Mouse (Mus musculus): ENCODE data around the gene Shisa6. TPM values are rescaled to one million over a fixed set of nuclear protein-coding genes. Genes with fewer than 3 reads are reported as not detected.

Shisa6 gene
- total RNA-seq, 1 experiment from 2014 or later, result not detected

DNA sequence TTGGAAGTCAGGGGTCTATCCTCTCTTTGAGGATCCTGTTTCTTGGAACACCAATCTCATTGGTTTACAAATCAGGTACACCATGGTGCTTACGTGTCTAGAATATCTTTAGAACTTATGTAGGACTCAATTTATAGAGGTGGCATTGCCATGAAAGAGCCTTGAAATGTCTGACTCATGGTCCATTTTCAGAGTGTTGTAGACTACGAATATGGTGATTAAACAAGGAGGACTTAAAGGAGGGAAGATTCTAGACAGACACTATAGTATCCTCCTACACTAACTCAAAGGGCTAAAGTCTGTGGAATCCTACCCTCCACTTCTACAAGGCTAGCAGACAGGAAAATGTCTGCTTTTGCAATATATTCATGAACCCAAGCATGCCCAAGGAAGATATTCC, 265.6 kb downstream of the Shisa6 start:
- ATAC-seq (replicated peaks; ENCODE audit: low read depth, poor library complexity, severe bottlenecking), result no peak

DNA sequence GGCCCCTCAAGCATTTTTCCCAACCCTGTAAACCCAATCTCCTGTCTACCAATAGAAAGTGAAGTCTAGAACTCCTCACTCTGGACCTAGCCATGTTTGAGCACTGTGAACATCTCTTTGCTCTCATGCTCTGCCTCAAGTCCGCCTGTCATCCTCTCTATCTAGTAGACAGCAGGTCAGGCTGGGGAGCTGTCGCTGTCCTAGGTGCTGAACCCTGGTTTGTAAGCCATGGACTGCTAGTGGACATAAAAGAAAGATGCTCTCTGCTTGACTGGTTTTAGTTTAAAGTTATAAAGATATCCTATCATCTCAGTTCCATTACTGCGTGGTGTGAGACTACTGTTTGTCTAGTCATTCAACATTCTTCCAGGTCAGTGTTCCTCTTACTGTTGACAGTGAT, 266.9 kb downstream of the Shisa6 start:
- ATAC-seq (replicated peaks; ENCODE audit: low read depth, poor library complexity, severe bottlenecking), result no peak

DNA sequence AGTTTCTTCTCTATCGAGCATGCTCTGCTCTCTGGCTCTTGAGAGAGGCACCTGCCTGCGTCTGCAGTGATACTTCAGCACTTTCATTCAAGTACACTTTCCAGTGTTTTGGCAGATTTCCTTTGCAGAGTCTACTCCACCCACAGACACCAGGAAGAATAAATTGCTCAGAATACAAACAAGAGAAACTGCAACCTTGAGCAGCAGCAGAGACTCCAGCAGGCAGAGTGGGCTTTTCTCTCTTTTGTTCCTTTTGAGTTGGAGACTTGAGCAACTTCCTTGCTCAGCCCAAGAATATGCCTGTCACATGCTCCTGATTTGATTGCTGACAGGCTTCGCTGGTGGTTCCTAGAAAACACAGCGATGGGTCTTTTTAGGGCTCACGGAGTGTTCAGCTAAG, 278.6 kb downstream of the Shisa6 start:
- ATAC-seq (replicated peaks; ENCODE audit: low read depth, poor library complexity, severe bottlenecking), result no peak

DNA sequence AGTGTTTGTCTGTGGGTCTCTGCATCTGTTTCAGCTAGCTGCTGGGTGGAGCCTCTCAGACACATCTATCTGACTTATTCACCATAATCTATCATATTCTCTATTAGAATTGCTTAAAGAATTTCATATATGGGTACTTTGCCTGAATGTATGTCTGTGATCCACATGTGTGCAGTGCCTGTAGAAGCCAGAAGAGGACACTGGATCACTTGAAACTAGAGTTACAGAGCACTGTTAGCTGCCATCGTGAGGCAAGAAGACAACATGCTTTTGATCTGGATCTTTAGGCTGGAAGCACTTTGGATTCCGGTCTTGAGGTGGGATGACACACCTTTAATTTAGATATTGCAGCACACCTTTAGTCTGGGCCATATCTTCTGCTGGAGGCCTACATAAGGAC, 289.2 kb downstream of the Shisa6 start:
- no peak for ATAC-seq (replicated peaks; ENCODE audit: low read depth, poor library complexity, severe bottlenecking)

DNA sequence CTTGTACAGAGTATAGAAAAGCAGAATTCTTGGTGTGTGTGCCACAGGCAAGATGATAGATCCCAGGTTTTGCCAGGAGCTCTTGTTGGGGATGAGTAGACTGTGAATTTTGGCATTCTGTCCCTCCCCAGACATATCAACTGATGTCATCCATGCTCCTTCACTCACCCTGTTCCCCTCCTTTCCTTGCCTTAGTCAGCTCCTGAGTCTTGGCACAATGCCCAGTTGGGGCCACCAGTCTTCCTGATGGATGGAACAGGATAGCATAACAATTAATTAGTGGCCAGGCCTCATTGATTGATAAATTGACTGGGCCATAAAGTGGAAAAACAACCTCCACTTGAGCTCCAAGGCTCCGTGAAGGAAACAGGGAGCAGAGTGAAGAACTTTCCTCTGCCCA, 292.9 kb downstream of the Shisa6 start:
- no peak for ATAC-seq (replicated peaks; ENCODE audit: low read depth, poor library complexity, severe bottlenecking)

DNA sequence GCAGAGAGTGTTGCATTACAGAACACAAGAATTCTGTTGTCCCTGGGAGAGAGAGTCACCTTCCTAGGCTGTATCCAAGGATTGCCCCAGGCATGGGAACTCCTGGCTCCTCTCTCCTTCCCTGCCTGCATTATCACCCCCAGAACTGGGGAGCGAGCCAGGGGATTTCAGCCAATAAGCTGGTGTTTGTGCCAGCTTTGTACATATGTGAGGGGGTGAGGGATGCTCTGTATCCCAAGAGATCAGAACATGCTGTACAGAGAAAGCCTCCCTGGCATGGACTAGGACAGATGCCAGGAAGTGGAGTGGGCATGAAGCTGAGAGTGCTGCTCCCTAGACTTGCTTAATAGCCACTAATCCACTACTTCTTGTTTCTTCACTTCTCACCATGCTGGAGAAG, 303.6 kb downstream of the Shisa6 start:
- ATAC-seq (replicated peaks; ENCODE audit: low read depth, poor library complexity, severe bottlenecking), result no peak

DNA sequence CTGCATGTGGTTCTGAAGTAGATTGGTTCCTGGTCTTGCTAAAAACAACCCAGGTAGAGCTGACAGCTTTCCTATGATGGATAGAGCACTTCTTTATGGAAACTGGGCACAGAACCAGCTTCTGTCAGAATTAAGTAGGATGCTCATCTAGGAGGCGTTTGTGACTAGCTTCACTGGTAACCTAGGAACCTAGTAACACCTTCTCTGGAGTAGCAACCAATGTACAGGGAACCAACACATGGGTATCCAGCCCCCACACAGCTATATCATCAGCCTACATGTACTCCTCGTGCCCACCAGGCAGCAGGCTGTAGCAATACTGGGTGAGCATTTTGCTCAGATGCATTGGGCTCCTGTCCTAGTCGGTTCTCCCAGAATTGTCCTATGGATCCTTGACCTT, 307.3 kb downstream of the Shisa6 start:
- no peak for ATAC-seq (replicated peaks; ENCODE audit: low read depth, poor library complexity, severe bottlenecking)

DNA sequence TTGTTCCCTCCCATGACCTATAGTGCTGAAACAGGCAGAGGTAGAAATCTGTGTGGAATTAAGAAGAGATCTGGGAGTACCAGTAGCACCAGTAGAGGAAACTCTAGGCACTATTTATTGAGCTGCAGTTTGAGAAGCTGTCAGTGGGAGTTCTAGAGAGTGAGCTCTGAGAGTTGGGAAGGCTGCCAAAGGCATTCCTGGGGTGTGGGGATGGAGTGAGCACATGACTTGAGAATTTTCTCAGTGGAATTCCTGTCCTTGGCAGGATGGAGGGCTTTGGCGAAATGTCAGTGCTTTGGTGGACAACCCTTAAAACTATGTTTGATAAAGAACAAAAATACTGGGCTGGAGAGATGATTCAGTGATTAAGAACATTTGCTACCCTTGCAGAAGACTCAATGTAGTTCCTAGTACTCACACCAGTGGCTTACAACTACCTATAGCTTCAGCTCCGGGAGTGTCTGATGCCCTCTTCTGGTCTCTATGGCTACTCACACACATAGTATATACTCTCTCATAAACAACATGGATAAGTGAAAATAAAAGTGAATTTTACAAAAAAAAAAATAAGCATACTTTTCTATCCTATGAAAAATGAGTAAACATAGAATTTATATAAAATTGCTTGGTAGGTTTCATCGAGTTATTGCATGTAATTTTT, 337.0 kb downstream of the Shisa6 start:
- ATAC-seq (replicated peaks; ENCODE audit: low read depth, poor library complexity, severe bottlenecking), result no peak

DNA sequence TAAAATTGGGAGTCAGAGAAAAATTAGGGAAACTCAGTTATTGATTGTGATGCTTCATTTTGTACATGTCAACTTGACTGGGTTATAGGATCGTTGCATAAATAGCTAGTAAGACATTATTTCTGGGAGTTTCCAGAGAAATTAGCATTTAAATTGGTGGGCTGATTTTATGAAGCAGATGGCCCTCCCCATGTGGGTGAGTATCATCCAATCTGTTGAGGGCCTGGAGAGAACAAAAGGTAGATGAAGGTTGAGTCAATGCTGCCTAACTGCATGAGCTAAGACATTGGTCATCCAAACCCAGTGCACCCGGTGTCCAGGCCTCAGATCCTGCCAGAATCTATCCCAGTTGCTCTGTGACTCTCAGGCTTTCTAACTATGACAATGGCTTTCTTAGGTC, 337.6 kb downstream of the Shisa6 start:
- no peak for ATAC-seq (replicated peaks; ENCODE audit: low read depth, poor library complexity, severe bottlenecking)

DNA sequence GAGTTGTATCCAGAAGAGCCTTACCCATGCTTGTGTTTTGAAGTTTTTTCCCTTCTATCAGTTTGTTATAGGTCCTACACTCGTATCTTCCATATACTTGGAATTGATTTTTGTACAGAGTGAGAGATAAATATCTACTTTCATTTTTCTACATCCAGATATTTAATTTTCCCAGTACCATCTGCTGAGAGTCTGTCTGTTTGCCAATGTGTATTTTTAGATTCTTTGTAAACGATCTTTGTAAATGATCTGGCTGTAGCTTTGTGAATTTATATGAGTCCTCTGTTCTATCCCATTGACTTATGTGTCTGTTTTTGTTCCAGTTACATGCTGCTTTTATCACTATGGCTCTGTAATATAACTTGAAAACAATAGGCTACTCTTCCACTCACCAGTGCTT, 348.0 kb downstream of the Shisa6 start:
- ATAC-seq (replicated peaks; ENCODE audit: low read depth, poor library complexity, severe bottlenecking), result no peak

DNA sequence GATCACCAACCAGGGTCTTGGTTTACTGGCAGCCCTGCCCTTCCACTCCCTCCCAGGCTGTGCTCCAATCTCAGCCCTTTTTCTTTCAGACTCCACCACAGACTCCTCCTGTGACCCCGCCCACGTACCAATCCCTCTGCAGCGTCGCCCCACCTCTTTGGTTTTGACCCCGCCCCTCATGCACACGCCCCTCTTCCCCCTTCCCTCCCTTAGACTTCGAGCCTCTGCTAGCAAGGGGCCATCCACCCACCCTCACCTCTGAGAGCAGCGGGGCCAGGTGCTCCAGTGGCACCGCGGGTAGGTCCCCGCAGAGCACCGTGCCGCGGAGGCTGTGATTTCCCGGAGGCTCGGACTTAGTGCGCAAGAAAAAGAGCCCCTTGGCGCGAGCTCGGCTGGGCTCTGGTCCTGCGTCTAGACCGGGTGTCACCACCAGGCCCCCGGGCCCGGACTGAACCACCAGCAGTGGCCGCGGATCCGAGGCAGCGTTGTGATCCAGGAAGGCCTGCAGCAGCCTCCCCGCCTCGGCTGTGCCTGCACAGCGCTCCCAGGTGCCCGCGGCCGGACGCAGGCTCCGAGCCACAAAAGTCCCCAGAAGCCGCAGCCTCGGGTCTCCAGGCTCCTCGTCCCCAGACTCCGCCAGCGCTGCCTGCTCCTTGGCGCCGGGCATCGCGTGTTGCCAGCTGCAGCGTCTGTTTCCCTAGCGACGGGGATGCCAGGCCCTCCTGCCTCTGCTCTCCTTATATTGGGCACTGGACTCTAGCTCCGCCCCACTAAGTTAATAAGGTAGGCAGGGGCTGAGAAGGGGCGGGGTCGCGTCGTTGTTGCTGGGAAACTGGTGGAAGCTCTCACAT, 357.7 kb downstream of the Shisa6 start, which contains the start of gene Dnah9:
Gene Dnah9 (minus strand): TSS at position 751 of the 851 bp plus-strand sequence.
- ATAC-seq (replicated peaks; ENCODE audit: low read depth, poor library complexity, severe bottlenecking), result no peak

DNA sequence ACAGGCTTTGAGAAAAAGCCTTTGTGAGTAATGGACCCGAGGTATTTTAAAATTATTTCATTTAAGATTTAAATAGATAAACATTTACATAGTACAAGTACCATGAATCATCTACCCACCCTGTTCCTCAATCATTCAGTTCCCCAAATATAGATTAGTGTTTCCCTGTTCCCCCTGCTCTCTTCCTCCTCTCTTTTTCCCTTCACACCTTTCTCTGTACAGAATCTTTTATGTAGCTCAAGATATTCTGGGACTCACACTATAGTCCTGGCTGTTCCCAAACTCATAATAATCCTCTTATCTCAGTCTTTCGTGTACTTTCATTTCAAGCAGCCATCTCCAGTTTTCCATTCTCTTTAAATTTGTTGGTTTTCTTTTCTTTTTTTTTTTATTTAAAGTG, 361.7 kb downstream of the Shisa6 start:
- ATAC-seq (replicated peaks; ENCODE audit: low read depth, poor library complexity, severe bottlenecking), result no peak
